Mouse (Mus musculus): ENCODE measurements around the gene Snapc1. TPM values are rescaled to one million over a fixed set of nuclear protein-coding genes. Genes with fewer than 3 reads are reported as not detected.

Gene Snapc1
- polyA plus RNA-seq (2017; shearing (Covaris generic)): 41.5 TPM

DNA sequence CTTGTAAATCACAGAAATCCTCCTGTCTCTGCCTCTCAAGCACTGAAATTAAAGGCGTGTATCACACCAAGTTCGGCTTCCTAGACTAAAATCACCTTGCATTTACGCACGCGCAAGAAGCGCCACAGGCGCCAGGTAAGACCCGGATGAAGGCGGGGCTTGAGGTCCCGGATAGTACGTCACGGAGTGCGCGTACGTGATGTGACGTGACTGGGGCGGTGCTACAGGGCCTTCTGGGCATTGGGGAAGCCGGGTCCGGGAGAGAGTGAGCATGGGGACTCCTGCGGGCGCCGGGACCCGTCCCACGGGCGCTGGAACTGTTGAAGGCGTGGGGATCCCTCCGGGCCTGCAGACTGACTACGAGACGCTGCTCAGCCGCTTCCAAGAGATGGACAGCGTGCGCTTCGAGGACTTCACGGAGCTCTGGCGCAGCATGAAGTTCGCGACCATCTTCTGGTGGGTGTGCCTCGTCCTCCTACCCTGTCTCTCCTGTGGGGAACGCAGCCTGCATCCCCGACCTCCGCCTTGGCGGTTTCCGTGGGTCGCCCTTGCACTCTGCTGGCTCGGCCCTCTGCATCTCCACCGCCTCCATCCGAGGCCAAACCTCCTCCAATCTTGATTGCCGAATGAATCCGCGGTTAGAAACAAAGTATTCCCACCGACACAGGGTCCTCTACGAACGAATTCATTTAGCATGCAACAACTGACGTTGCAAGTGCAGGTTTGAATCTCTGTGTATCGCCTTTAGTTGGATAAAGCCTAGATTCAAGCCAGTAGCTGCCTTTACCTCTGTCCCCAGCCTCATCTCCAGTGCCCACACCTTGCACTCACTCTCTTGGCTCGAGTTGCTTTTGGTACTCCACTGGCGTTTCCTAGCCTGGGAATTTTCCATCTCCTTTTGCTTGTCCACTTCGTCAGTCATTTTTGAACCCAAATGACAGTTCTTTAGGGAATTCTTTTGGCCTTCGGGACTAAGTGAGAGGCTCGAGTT, at the start of gene Snapc1:
Gene Snapc1, plus strand, starts transcription at position 191 of the 991 bp plus-strand sequence.

DNA sequence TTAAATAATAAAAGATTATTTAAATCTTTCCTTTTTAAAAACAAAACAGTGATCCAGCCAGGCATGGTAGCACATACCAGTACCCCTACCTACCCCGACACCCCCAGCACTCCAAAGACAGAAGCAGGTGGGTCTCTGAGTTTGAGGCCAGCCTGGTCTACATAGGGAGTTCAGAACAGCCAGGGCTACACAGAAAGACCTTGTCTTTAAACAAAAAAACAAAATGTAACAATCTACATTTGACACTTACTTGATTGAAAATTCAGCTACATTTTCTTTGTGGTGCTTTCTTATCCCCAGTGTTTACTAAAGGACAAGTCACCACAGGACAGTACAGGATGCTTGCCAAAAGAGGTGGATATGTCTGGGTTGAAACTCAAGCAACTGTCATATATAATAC, 26.9 kb upstream of the Snapc1 start, which contains the start of gene Gm49321:
Gene Gm49321, plus strand, starts transcription at position 301 of the 400 bp plus-strand sequence.

DNA sequence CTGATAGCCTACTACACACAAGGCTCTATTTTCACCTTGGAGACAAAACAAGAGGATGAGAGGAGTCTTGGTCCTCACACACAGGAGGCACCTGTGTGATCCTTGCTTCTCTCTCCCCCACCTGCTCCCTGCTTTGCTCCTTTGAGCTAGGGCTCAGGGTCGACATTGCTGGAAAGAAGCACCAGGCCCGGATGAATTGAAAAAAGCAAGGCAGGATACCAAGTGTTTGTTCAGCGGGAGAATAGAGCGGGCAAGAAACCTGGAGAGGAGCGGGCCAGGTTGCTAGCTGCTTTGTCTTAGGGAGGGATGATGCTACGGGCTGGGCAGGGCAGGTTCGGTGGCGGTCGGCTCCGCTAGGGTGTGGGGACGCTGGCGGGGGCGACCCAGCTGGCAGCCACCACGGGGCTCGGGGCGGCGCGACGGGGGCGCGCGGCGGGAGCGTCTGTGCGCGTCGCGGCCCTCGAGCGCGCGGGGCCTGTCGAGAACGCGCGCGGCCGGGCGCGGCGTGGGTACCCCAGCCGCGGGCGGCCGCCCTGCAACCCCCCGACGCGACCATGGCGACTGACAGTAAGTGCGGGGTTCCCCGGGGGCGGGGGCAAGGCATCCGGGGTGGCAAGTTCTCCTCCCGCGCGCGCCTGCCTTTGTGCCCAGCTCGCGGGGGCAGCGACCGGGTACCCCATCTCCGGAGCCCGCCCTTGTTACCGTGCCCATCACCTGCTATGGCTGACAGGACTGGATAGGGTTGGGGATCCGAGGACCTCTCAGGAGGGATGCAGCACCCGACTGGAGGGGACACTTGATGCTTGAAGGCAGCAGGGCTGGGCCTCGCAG, 33.2 kb downstream of the Snapc1 start, which contains the start of gene Syt16:
Gene Syt16, plus strand, starts transcription at position 365 of the 831 bp plus-strand sequence.

Other genes with a start within 250 kb of the Snapc1 start
- gene Hif1a, start 63.1 kb upstream of the Snapc1 start, polyA plus RNA-seq (2017; shearing (Covaris generic)): 146 TPM
- 32.7 TPM for gene Gm49321, start 26.8 kb upstream of the Snapc1 start, polyA plus RNA-seq (2017; shearing (Covaris generic))
- gene Syt16, start 33.2 kb downstream of the Snapc1 start, polyA plus RNA-seq (2017; shearing (Covaris generic)): not detected